Mouse (Mus musculus) subcutaneous adipose tissue, adult 2 months (tissue): ENCODE data around the gene Gm3159. TPM values are rescaled to one million over a fixed set of nuclear protein-coding genes. Genes with fewer than 3 reads are reported as not detected.

Source experiments
- polyA plus RNA-seq: library from polyadenylated mRNA; depleted of rRNA; stranded (reverse); fragments of >200 nt; gene quantifications from 2 replicates; pipeline ENCODE4 v1.2.3, GENCODE M21; 2012; ENCODE audit warnings: low replicate concordance; rRNA removed

The Gm3159 gene
- polyA plus RNA-seq = not detected in 2 replicates

DNA sequence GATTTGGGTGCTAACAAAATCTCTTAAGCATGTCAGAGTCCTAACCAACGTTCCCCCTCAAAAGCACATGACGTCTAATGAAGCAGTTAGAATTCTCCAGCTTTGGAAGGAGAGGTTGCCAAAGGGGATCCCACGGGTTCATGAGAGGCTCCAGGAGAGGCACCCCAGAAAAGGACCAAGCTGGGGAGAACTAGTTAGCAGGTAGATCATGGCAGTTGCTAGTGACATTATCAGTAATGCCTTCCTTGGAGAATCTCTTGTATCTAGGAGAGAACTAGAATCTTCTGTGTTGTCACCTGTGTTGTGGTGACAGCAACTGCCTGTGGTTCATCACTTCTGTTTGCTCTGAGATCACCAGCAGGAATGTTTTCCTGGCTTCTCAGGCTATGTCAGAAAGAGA is at the start of gene Gm3159:
Gene Gm3159, plus strand, starts transcription at position 301 of the 400 bp plus-strand sequence.

DNA sequence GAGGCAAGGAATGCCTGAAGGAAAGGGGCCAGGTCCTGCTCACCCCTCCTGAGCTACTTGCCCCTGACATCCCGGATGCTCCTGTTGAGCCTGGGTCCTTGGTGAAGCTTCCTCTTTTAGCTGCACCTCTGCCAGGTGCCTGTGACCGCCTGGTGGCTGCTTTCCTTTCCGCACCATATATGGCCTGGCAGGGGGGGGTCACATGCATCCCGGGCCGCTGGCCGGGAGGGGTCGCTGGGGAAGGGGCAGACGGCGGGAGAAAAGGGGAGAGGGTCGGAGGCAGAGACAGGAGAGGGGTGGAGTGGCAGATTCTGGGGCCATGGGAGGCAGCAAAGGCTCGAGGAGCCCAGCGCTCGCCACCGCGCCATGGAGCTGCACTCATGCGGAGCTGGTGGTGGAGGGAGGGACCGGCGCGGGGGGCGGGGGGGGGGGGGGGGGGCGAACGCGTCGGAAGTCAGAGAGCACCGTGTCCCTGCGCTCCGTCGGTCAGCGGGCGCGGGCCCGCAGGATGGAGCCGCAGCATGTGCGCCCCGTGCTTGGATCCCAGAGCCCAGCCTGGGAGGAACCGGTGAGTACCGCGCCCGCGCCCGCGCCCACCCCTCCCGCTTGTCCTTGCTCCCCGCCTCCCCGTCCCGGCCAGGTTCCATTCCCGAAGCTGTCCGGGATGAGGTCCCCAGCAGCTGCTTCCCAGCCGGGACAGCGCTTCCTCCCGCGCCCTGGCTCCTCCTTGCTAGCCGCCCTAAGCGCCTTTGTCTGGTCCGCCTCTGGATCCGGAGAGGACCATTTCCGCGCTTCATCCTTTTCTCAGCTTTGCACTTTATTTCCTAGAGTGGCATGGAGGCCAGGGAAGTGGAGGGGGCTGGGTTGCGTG is 17.9 kb downstream of the Gm3159 start, which contains the start of gene Gm3164:
Gene Gm3164, plus strand, starts transcription at position 484 of the 871 bp plus-strand sequence.

DNA sequence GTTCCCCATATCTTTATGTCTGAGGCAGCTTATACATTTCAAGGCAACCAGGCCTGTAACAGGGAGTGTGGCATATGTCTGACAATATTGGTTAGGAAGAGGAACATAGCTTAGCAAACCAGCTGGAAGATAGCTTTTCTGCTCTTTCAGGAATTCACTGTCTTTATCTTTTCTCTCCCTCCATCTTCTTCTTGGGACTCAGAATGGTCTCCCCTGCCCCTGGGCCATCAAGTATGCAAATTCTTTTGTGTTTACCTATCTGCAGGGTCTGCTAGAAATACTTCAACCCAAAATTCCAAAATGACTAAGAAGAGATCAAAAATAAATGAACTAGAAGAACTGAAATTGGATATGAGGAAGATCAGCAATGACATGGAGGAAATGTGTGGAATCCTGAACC is 33.4 kb downstream of the Gm3159 start, which contains the start of gene Gm3173:
Gene Gm3173, plus strand, starts transcription at position 301 of the 400 bp plus-strand sequence.

Other genes with a start within 250 kb of the Gm3159 start
- gene Gm3127, start 232.5 kb upstream of the Gm3159 start, polyA plus RNA-seq = not detected in 2 replicates
- gene Gm2974, start 214.9 kb upstream of the Gm3159 start, polyA plus RNA-seq = 0.57 TPM in 1 of 2 replicates, not detected in the other
- gene Gm3138, start 147.9 kb upstream of the Gm3159 start, polyA plus RNA-seq = not detected in 2 replicates
- gene Gm3149, start 80.2 kb upstream of the Gm3159 start, polyA plus RNA-seq = not detected in 2 replicates
- gene 2610042L04Rik, start 62.8 kb upstream of the Gm3159 start, polyA plus RNA-seq = 0.29 TPM in 1 of 2 replicates, not detected in the other
- gene Gm3164, start 17.9 kb downstream of the Gm3159 start, polyA plus RNA-seq = 0.06 and 0.37 TPM in 2 replicates
- 0.40 TPM in 1 of 2 replicates, not detected in the other for gene Gm3173, start 33.5 kb downstream of the Gm3159 start, polyA plus RNA-seq
- not detected in 2 replicates for gene Gm3182, start 84.2 kb downstream of the Gm3159 start, polyA plus RNA-seq
- not detected in 2 replicates for gene Gm3047, start 157.9 kb downstream of the Gm3159 start, polyA plus RNA-seq
- gene Gm8159, start 234.8 kb downstream of the Gm3159 start, polyA plus RNA-seq = not detected in 2 replicates